Mouse (Mus musculus) kidney, adult 2 months (tissue): ENCODE measurements at regions not wholly inside any gene's neighbourhood (a gene's known extent, or its start where the extent isn't known, plus 50 kb on each side); places are given as distances from the start of the nearest gene placed in this dataset.

Source experiments
- DNase-seq: peaks from one replicate; pipeline ENCODE4 v3.0.0; 2021
- H3K27ac ChIP-seq: fragments of 200-500 bp; 2 replicates; pipeline ENCODE4 v1.5.1; 2012; ENCODE audit warnings: low read depth, low read length, control low read depth, inconsistent platforms; ENCODE audit not compliant: insufficient read depth
- H3K27me3 ChIP-seq: fragments of 200-500 bp; replicated peaks from 2 replicates; pipeline ENCODE4 v1.6.1; 2012; ENCODE audit warnings: mild to moderate bottlenecking, moderate library complexity, low read length, inconsistent platforms; ENCODE audit not compliant: control insufficient read depth, insufficient read depth
- H3K36me3 ChIP-seq: fragments of 200-500 bp; 2 replicates; pipeline ENCODE4 v1.6.1; 2012; ENCODE audit warnings: mild to moderate bottlenecking, moderate library complexity, low read length, inconsistent platforms; ENCODE audit not compliant: control insufficient read depth, insufficient read depth
- H3K4me1 ChIP-seq: fragments of 200-500 bp; 2 replicates; pipeline ENCODE4 v1.6.1; 2011; ENCODE audit warnings: low read length; ENCODE audit not compliant: control insufficient read depth, insufficient read depth
- H3K4me3 ChIP-seq: fragments of 200-500 bp; 2 replicates; pipeline ENCODE4 v1.5.1; 2011; ENCODE audit warnings: mild to moderate bottlenecking, low read depth, low read length, control low read depth; ENCODE audit not compliant: insufficient read depth
- CTCF ChIP-seq: fragments of 200-500 bp; conservative IDR thresholded peaks from 2 replicates; pipeline ENCODE4 v1.5.1; 2011; ENCODE audit warnings: low read depth, mild to moderate bottlenecking, control low read depth, low read length, moderate library complexity, mixed read lengths; ENCODE audit not compliant: insufficient read depth, insufficient read length
- POLR2A ChIP-seq: fragments of 200-500 bp; IDR thresholded peaks from one replicate; pipeline ENCODE4 v1.6.1; 2011; ENCODE audit warnings: low read depth, low read length, control low read depth
- WGBS: fragments of 180-500 bp; shearing (Covaris S2); methylation state at CpG from one replicate; pipeline ENCODE4 v1.1.7; 2018; 5-methylcytosine and 5-hydroxymethylcytosine counted together

GRCm38 (mm10) chr5:45102661-45103060 is 303.2 kb upstream of the Ldb2 start:
- Histone ChIP-seq H3K27me3 (no peaks in the 10 kb centered on the region), H3K36me3 (no peaks in the 10 kb centered on the region), H3K4me1 (no peaks in the 10 kb centered on the region), H3K4me3 (no peak overlapping the region), H3K27ac (peak overlapping the region; percentile 16; the same call in 1 of the 2 replicates)
- TF ChIP-seq POLR2A: no peak
- no peak for TF ChIP-seq CTCF
- peak; percentile 51 for DNase-seq
- 34% methylated on average over 3 of the region's 3 CpGs for WGBS

- Histone ChIP-seq H3K4me1 (no peaks in the 10 kb centered on the region), H3K27me3 (no peaks in the 10 kb centered on the region), H3K36me3 (no peaks in the 10 kb centered on the region), H3K27ac (no peak overlapping the region), H3K4me3 (no peak overlapping the region)
- 40% methylated on average over 4 of the region's 4 CpGs for WGBS
- TF ChIP-seq CTCF (no peak), POLR2A (no peak)
- DNase-seq: no peak
Observed at GRCm38 (mm10) chr5:45101777-45102176, 302.3 kb upstream of the Ldb2 start.

GRCm38 (mm10) chr5:45099082-45099481 is 299.6 kb upstream of the Ldb2 start:
- DNase-seq: no peak
- Histone ChIP-seq H3K36me3 (no peaks in the 10 kb centered on the region), H3K27me3 (no peaks in the 10 kb centered on the region), H3K4me1 (no peaks in the 10 kb centered on the region), H3K4me3 (no peak overlapping the region), H3K27ac (no peak overlapping the region)
- WGBS: 94% methylated on average over 2 of the region's 2 CpGs
- TF ChIP-seq CTCF (no peak), POLR2A (no peak)

- Histone ChIP-seq H3K4me1 (no peaks in the 10 kb centered on the region), H3K27ac (no peak overlapping the region), H3K27me3 (no peaks in the 10 kb centered on the region), H3K4me3 (no peak overlapping the region), H3K36me3 (no peaks in the 10 kb centered on the region)
- WGBS: 81% methylated on average over 1 of the region's 1 CpGs
- TF ChIP-seq POLR2A (no peak), CTCF (no peak)
- DNase-seq: no peak
Observed at GRCm38 (mm10) chr5:45097941-45098340, 298.5 kb upstream of the Ldb2 start.

- Histone ChIP-seq H3K36me3 (no peaks in the 10 kb centered on the region), H3K4me1 (no peaks in the 10 kb centered on the region), H3K27me3 (no peaks in the 10 kb centered on the region), H3K4me3 (no peak overlapping the region), H3K27ac (no peak overlapping the region)
- WGBS: 43% methylated on average over 1 of the region's 1 CpGs
- peak; percentile 33 for DNase-seq
- no peak for TF ChIP-seq CTCF
- TF ChIP-seq POLR2A: no peak
Observed at GRCm38 (mm10) chr5:45084741-45085140, 285.3 kb upstream of the Ldb2 start.

- Histone ChIP-seq H3K36me3 (no peaks in the 10 kb centered on the region), H3K27me3 (no peaks in the 10 kb centered on the region), H3K4me1 (no peaks in the 10 kb centered on the region), H3K4me3 (no peak overlapping the region), H3K27ac (no peak overlapping the region)
- TF ChIP-seq CTCF (no peak), POLR2A (no peak)
- DNase-seq: no peak
Observed at GRCm38 (mm10) chr5:45082601-45083000, 283.1 kb upstream of the Ldb2 start.

GRCm38 (mm10) chr5:45076347-45076890 is 276.9 kb upstream of the Ldb2 start:
- Histone ChIP-seq H3K27ac (no peak overlapping the region), H3K4me1 (no peaks in the 10 kb centered on the region), H3K4me3 (no peak overlapping the region), H3K27me3 (no peaks in the 10 kb centered on the region), H3K36me3 (no peaks in the 10 kb centered on the region)
- 89% methylated on average over 4 of the region's 4 CpGs for WGBS
- no peak for TF ChIP-seq POLR2A
- no peak for TF ChIP-seq CTCF
- DNase-seq: no peak

- DNase-seq: no peak
- H3K36me3 ChIP-seq: no peaks in the 10 kb centered on the region
- no peak overlapping the region for H3K4me3 ChIP-seq
- no peaks in the 10 kb centered on the region for H3K4me1 ChIP-seq
- TF ChIP-seq POLR2A: no peak
- TF ChIP-seq CTCF: no peak
- no peaks in the 10 kb centered on the region for H3K27me3 ChIP-seq
- no peak overlapping the region for H3K27ac ChIP-seq
Observed at GRCm38 (mm10) chr5:45075195-45075594, 275.7 kb upstream of the Ldb2 start.
